Comparison of ENCODE assay signal across 1 mouse cellular context in genomic region chr8:84902367-84902919, GRCm38 (mm10).
TF ChIP-seq lines count a peak whose summit lies in the region.

No protein-coding gene starts in this region.

TF ChIP-seq in CH12.LX, 34 proteins besides CTCF, POLR2A, EP300 and RAD21 (continued from another document):
- TF ChIP-seq MAZ (IDR thresholded peaks at IDR 0.05; ENCODE audit: low read depth, low read length) (no peak), USF1 (IDR thresholded peaks at IDR 0.05; ENCODE audit: low read depth, low read length) (peak; percentile 32)
TF ChIP-seq in CH12.LX: peak in this region for 2.
